Mouse (Mus musculus): ENCODE results near the gene Mbd3. TPM values are rescaled to one million over a fixed set of nuclear protein-coding genes. Genes with fewer than 3 reads are reported as not detected.
A peak's percentile ranks its signal among the peaks of the same experiment; 100 is the strongest.
"Not testable (repeated sequence)": the region's sequence is repeated elsewhere in the genome, so short reads cannot be mapped to it uniquely, and the experiment has no call there.

The Mbd3 gene
- polyA plus RNA-seq, 1 experiment, result 81.3 TPM

- H3K9ac ChIP-seq (ENCODE audit: low read depth, poor library complexity, severe bottlenecking), result peak overlapping the region; percentile 59
- peaks cover 3% of the 10 kb centered on the region for H3K4me1 ChIP-seq (ENCODE audit: control insufficient read depth, insufficient read depth, low read length)
- H3K27me3 ChIP-seq (ENCODE audit: control insufficient read depth, insufficient read depth, low read length, poor library complexity, severe bottlenecking), result no peaks in the 10 kb centered on the region
- H3K9me3 ChIP-seq (replicated peaks; ENCODE audit: control insufficient read depth, insufficient read depth, low read length, poor library complexity, severe bottlenecking), result no peaks in the 10 kb centered on the region
- TF ChIP-seq EP300 (IDR thresholded peaks at IDR 0.05; ENCODE audit: insufficient read depth, low read depth, low read length), result no peak
- no peak for TF ChIP-seq POLR2A (IDR thresholded peaks at IDR 0.05; ENCODE audit: insufficient read depth, low read length)
- no peak for TF ChIP-seq CTCF (IDR thresholded peaks at IDR 0.05; ENCODE audit: low read depth, low read length)
- no peaks in the 10 kb centered on the region for H3K36me3 ChIP-seq (ENCODE audit: control insufficient read depth, insufficient read depth, low read length, poor library complexity, severe bottlenecking)
- peak overlapping the region; percentile 35 for H3K4me3 ChIP-seq (ENCODE audit: low read depth, low read length)
- no peak overlapping the region for H3K27ac ChIP-seq (ENCODE audit: insufficient read depth, low read length)
Observed at GRCm38 (mm10) chr10:80348981-80349380, 50.4 kb downstream of the Mbd3 start.

- no peak within 1 kb of the TSS for H3K27ac ChIP-seq (ENCODE audit: insufficient read depth, low read length)
- peak within 1 kb of the TSS; percentile 73 for H3K4me3 ChIP-seq (ENCODE audit: low read depth, low read length)
- peak within 1 kb of the TSS; percentile 59 for H3K9ac ChIP-seq (ENCODE audit: low read depth, poor library complexity, severe bottlenecking)
- TF ChIP-seq EP300 (IDR thresholded peaks at IDR 0.05; ENCODE audit: insufficient read depth, low read depth, low read length) (0 out of 2 replicates have a peak, but pooled peaks have one; percentile 18), CTCF (IDR thresholded peaks at IDR 0.05; ENCODE audit: low read depth, low read length) (peak; percentile 85), POLR2A (IDR thresholded peaks at IDR 0.05; ENCODE audit: insufficient read depth, low read length) (no peak)
- H3K9me3 ChIP-seq (replicated peaks; ENCODE audit: control insufficient read depth, insufficient read depth, low read length, poor library complexity, severe bottlenecking), result no peaks in the 10 kb centered on the region
- H3K4me1 ChIP-seq (ENCODE audit: control insufficient read depth, insufficient read depth, low read length), result peaks cover 3% of the 10 kb centered on the region
- no peaks in the 10 kb centered on the region for H3K27me3 ChIP-seq (ENCODE audit: control insufficient read depth, insufficient read depth, low read length, poor library complexity, severe bottlenecking)
- H3K36me3 ChIP-seq (ENCODE audit: control insufficient read depth, insufficient read depth, low read length, poor library complexity, severe bottlenecking), result no peaks in the 10 kb centered on the region
Observed at GRCm38 (mm10) chr10:80348244-80348781, 51.0 kb downstream of the Mbd3 start, which contains the start of gene Adamtsl5. Gene Adamtsl5 (minus strand): TSS chr10:80348412.

GRCm38 (mm10) chr10:80347514-80347967 is 51.8 kb downstream of the Mbd3 start:
- Histone ChIP-seq H3K9me3 (replicated peaks; ENCODE audit: control insufficient read depth, insufficient read depth, low read length, poor library complexity, severe bottlenecking) (no peaks in the 10 kb centered on the region), H3K4me3 (ENCODE audit: low read depth, low read length) (peak overlapping the region; percentile 73), H3K36me3 (ENCODE audit: control insufficient read depth, insufficient read depth, low read length, poor library complexity, severe bottlenecking) (no peaks in the 10 kb centered on the region), H3K4me1 (ENCODE audit: control insufficient read depth, insufficient read depth, low read length) (peaks cover 3% of the 10 kb centered on the region), H3K27me3 (ENCODE audit: control insufficient read depth, insufficient read depth, low read length, poor library complexity, severe bottlenecking) (no peaks in the 10 kb centered on the region), H3K9ac (ENCODE audit: low read depth, poor library complexity, severe bottlenecking) (peak overlapping the region; percentile 59), H3K27ac (ENCODE audit: insufficient read depth, low read length) (no peak overlapping the region)
- TF ChIP-seq POLR2A (IDR thresholded peaks at IDR 0.05; ENCODE audit: insufficient read depth, low read length), result no peak

GRCm38 (mm10) chr10:80345929-80346328 is 53.4 kb downstream of the Mbd3 start:
- H3K27ac ChIP-seq (ENCODE audit: insufficient read depth, low read length); H3K4me1 ChIP-seq (ENCODE audit: control insufficient read depth, insufficient read depth, low read length); H3K9me3 ChIP-seq (replicated peaks; ENCODE audit: control insufficient read depth, insufficient read depth, low read length, poor library complexity, severe bottlenecking); H3K27me3 ChIP-seq (ENCODE audit: control insufficient read depth, insufficient read depth, low read length, poor library complexity, severe bottlenecking); H3K9ac ChIP-seq (ENCODE audit: low read depth, poor library complexity, severe bottlenecking); H3K4me3 ChIP-seq (ENCODE audit: low read depth, low read length); H3K36me3 ChIP-seq (ENCODE audit: control insufficient read depth, insufficient read depth, low read length, poor library complexity, severe bottlenecking): not testable (repeated sequence)

- no peaks in the 10 kb centered on the region for H3K9me3 ChIP-seq (replicated peaks; ENCODE audit: control insufficient read depth, insufficient read depth, low read length, poor library complexity, severe bottlenecking)
- TF ChIP-seq POLR2A (IDR thresholded peaks at IDR 0.05; ENCODE audit: insufficient read depth, low read length) (no peak), EP300 (IDR thresholded peaks at IDR 0.05; ENCODE audit: insufficient read depth, low read depth, low read length) (no peak), CTCF (IDR thresholded peaks at IDR 0.05; ENCODE audit: low read depth, low read length) (no peak)
- H3K27me3 ChIP-seq (ENCODE audit: control insufficient read depth, insufficient read depth, low read length, poor library complexity, severe bottlenecking), result no peaks in the 10 kb centered on the region
- peaks cover 4% of the 10 kb centered on the region for H3K4me1 ChIP-seq (ENCODE audit: control insufficient read depth, insufficient read depth, low read length)
- peak overlapping the region; percentile 6; the same call in 1 of the 2 replicates for H3K4me3 ChIP-seq (ENCODE audit: low read depth, low read length)
- no peaks in the 10 kb centered on the region for H3K36me3 ChIP-seq (ENCODE audit: control insufficient read depth, insufficient read depth, low read length, poor library complexity, severe bottlenecking)
- H3K27ac ChIP-seq (ENCODE audit: insufficient read depth, low read length), result no peak overlapping the region
- H3K9ac ChIP-seq (ENCODE audit: low read depth, poor library complexity, severe bottlenecking), result 0 out of 2 replicates have a peak overlapping the region, but pooled peaks have one; percentile 8
Observed at GRCm38 (mm10) chr10:80345122-80345521, 54.2 kb downstream of the Mbd3 start.

- Histone ChIP-seq H3K4me3 (ENCODE audit: low read depth, low read length) (no peak overlapping the region), H3K9me3 (replicated peaks; ENCODE audit: control insufficient read depth, insufficient read depth, low read length, poor library complexity, severe bottlenecking) (no peaks in the 10 kb centered on the region), H3K36me3 (ENCODE audit: control insufficient read depth, insufficient read depth, low read length, poor library complexity, severe bottlenecking) (no peaks in the 10 kb centered on the region), H3K9ac (ENCODE audit: low read depth, poor library complexity, severe bottlenecking) (no peak overlapping the region), H3K27me3 (ENCODE audit: control insufficient read depth, insufficient read depth, low read length, poor library complexity, severe bottlenecking) (no peaks in the 10 kb centered on the region), H3K27ac (ENCODE audit: insufficient read depth, low read length) (no peak overlapping the region), H3K4me1 (ENCODE audit: control insufficient read depth, insufficient read depth, low read length) (peaks cover 4% of the 10 kb centered on the region)
- TF ChIP-seq CTCF (IDR thresholded peaks at IDR 0.05; ENCODE audit: low read depth, low read length) (no peak), EP300 (IDR thresholded peaks at IDR 0.05; ENCODE audit: insufficient read depth, low read depth, low read length) (no peak), POLR2A (IDR thresholded peaks at IDR 0.05; ENCODE audit: insufficient read depth, low read length) (no peak)
Observed at GRCm38 (mm10) chr10:80344131-80344661, 55.2 kb downstream of the Mbd3 start.

Measured in ES-Bruce4 (cell line).